Mouse (Mus musculus): ENCODE measurements around the gene Znfx1. TPM values are rescaled to one million over a fixed set of nuclear protein-coding genes. Genes with fewer than 3 reads are reported as not detected.

The Znfx1 gene
- polyA plus RNA-seq, 1 experiment, result 46.0 TPM

- H3K4me3 ChIP-seq (ENCODE audit: control insufficient read depth, insufficient read depth, low read length), result no peak overlapping the region
- H3K4me1 ChIP-seq (replicated peaks; ENCODE audit: control insufficient read depth, insufficient read depth, low read length), result peaks cover 14% of the 10 kb centered on the region
- peaks cover 34% of the 10 kb centered on the region for H3K36me3 ChIP-seq (ENCODE audit: control insufficient read depth, insufficient read depth, low read length)
- no peaks in the 10 kb centered on the region for H3K27me3 ChIP-seq (ENCODE audit: control insufficient read depth, insufficient read depth, low read length)
- H3K27ac ChIP-seq (ENCODE audit: control insufficient read depth, insufficient read depth, low read length), result no peak overlapping the region
- 96% methylated on average over 15 of the region's 15 CpGs for WGBS
- no peak for TF ChIP-seq CTCF (IDR thresholded peaks at IDR 0.05; ENCODE audit: borderline replicate concordance, control insufficient read depth, extremely low read depth, insufficient read depth, low read length, poor library complexity)
- TF ChIP-seq POLR2A (IDR thresholded peaks at IDR 0.05; ENCODE audit: control insufficient read depth, extremely low read depth, insufficient read depth, low read length, poor library complexity), result no peak
- no peak for DNase-seq
Measured at GRCm38 (mm10) chr2:167056210-167056941, 6.4 kb downstream of the Znfx1 start.

GRCm38 (mm10) chr2:167055386-167055785, 7.4 kb downstream of the Znfx1 start:
- no peak for DNase-seq
- Histone ChIP-seq H3K4me3 (ENCODE audit: control insufficient read depth, insufficient read depth, low read length) (no peak overlapping the region), H3K36me3 (ENCODE audit: control insufficient read depth, insufficient read depth, low read length) (peaks cover 34% of the 10 kb centered on the region), H3K4me1 (replicated peaks; ENCODE audit: control insufficient read depth, insufficient read depth, low read length) (peaks cover 8% of the 10 kb centered on the region), H3K27ac (ENCODE audit: control insufficient read depth, insufficient read depth, low read length) (no peak overlapping the region), H3K27me3 (ENCODE audit: control insufficient read depth, insufficient read depth, low read length) (no peaks in the 10 kb centered on the region)
- TF ChIP-seq CTCF (IDR thresholded peaks at IDR 0.05; ENCODE audit: borderline replicate concordance, control insufficient read depth, extremely low read depth, insufficient read depth, low read length, poor library complexity), result no peak
- no peak for TF ChIP-seq POLR2A (IDR thresholded peaks at IDR 0.05; ENCODE audit: control insufficient read depth, extremely low read depth, insufficient read depth, low read length, poor library complexity)
- WGBS, result 92% methylated on average over 15 of the region's 15 CpGs

GRCm38 (mm10) chr2:167053127-167053844, 9.5 kb downstream of the Znfx1 start:
- 89% methylated on average over 9 of the region's 9 CpGs for WGBS
- DNase-seq, result no peak
- Histone ChIP-seq H3K4me3 (ENCODE audit: control insufficient read depth, insufficient read depth, low read length) (no peak overlapping the region), H3K4me1 (replicated peaks; ENCODE audit: control insufficient read depth, insufficient read depth, low read length) (peaks cover 5% of the 10 kb centered on the region), H3K27me3 (ENCODE audit: control insufficient read depth, insufficient read depth, low read length) (no peaks in the 10 kb centered on the region), H3K27ac (ENCODE audit: control insufficient read depth, insufficient read depth, low read length) (no peak overlapping the region), H3K36me3 (ENCODE audit: control insufficient read depth, insufficient read depth, low read length) (peaks cover 47% of the 10 kb centered on the region)
- TF ChIP-seq POLR2A (IDR thresholded peaks at IDR 0.05; ENCODE audit: control insufficient read depth, extremely low read depth, insufficient read depth, low read length, poor library complexity) (no peak), CTCF (IDR thresholded peaks at IDR 0.05; ENCODE audit: borderline replicate concordance, control insufficient read depth, extremely low read depth, insufficient read depth, low read length, poor library complexity) (no peak)

GRCm38 (mm10) chr2:167048698-167049358, 14.0 kb downstream of the Znfx1 start:
- TF ChIP-seq CTCF (IDR thresholded peaks at IDR 0.05; ENCODE audit: borderline replicate concordance, control insufficient read depth, extremely low read depth, insufficient read depth, low read length, poor library complexity) (no peak), POLR2A (IDR thresholded peaks at IDR 0.05; ENCODE audit: control insufficient read depth, extremely low read depth, insufficient read depth, low read length, poor library complexity) (no peak)
- Histone ChIP-seq H3K27me3 (ENCODE audit: control insufficient read depth, insufficient read depth, low read length) (no peaks in the 10 kb centered on the region), H3K4me3 (ENCODE audit: control insufficient read depth, insufficient read depth, low read length) (no peak overlapping the region), H3K27ac (ENCODE audit: control insufficient read depth, insufficient read depth, low read length) (no peak overlapping the region), H3K36me3 (ENCODE audit: control insufficient read depth, insufficient read depth, low read length) (peaks cover 55% of the 10 kb centered on the region), H3K4me1 (replicated peaks; ENCODE audit: control insufficient read depth, insufficient read depth, low read length) (no peaks in the 10 kb centered on the region)
- DNase-seq, result no peak
- WGBS, result 97% methylated on average over 8 of the region's 8 CpGs

- no peak for TF ChIP-seq POLR2A (IDR thresholded peaks at IDR 0.05; ENCODE audit: control insufficient read depth, extremely low read depth, insufficient read depth, low read length, poor library complexity)
- no peak for TF ChIP-seq CTCF (IDR thresholded peaks at IDR 0.05; ENCODE audit: borderline replicate concordance, control insufficient read depth, extremely low read depth, insufficient read depth, low read length, poor library complexity)
- DNase-seq, result no peak
- Histone ChIP-seq H3K4me3 (ENCODE audit: control insufficient read depth, insufficient read depth, low read length) (no peak overlapping the region), H3K27me3 (ENCODE audit: control insufficient read depth, insufficient read depth, low read length) (no peaks in the 10 kb centered on the region), H3K27ac (ENCODE audit: control insufficient read depth, insufficient read depth, low read length) (no peak overlapping the region), H3K4me1 (replicated peaks; ENCODE audit: control insufficient read depth, insufficient read depth, low read length) (no peaks in the 10 kb centered on the region), H3K36me3 (ENCODE audit: control insufficient read depth, insufficient read depth, low read length) (peaks cover 58% of the 10 kb centered on the region)
- 98% methylated on average over 10 of the region's 10 CpGs for WGBS
Measured at GRCm38 (mm10) chr2:167048223-167048622, 14.6 kb downstream of the Znfx1 start.

GRCm38 (mm10) chr2:167043400-167044121, 19.3 kb downstream of the Znfx1 start:
- Histone ChIP-seq H3K4me1 (replicated peaks; ENCODE audit: control insufficient read depth, insufficient read depth, low read length) (no peaks in the 10 kb centered on the region), H3K27me3 (ENCODE audit: control insufficient read depth, insufficient read depth, low read length) (no peaks in the 10 kb centered on the region), H3K4me3 (ENCODE audit: control insufficient read depth, insufficient read depth, low read length) (no peak overlapping the region), H3K27ac (ENCODE audit: control insufficient read depth, insufficient read depth, low read length) (no peak overlapping the region), H3K36me3 (ENCODE audit: control insufficient read depth, insufficient read depth, low read length) (peaks cover 83% of the 10 kb centered on the region)
- WGBS, result 93% methylated on average over 12 of the region's 12 CpGs
- no peak for DNase-seq
- TF ChIP-seq POLR2A (IDR thresholded peaks at IDR 0.05; ENCODE audit: control insufficient read depth, extremely low read depth, insufficient read depth, low read length, poor library complexity), result no peak
- TF ChIP-seq CTCF (IDR thresholded peaks at IDR 0.05; ENCODE audit: borderline replicate concordance, control insufficient read depth, extremely low read depth, insufficient read depth, low read length, poor library complexity), result no peak

Measured in thymus, adult 2 months (tissue).